Mouse (Mus musculus) left cerebral cortex, postnatal 4 days (tissue): ENCODE results near the gene Tinagl1. TPM values are rescaled to one million over a fixed set of nuclear protein-coding genes. Genes with fewer than 3 reads are reported as not detected.

ENCODE experiments used
- DNase-seq: peaks from one replicate; pipeline ENCODE4 v3.0.0-alpha.2; 2022
- intact Hi-C: fragments of 180-260 bp; cut with DNase I; formaldehyde crosslinking; loops from one replicate; pipeline ENCODE4 v1.15.1; 2025
- total RNA-seq, 2 experiments: library from RNA; stranded (reverse); gene quantifications; 2 replicates each; pipeline ENCODE4 v1.2.3; 2021

Gene Tinagl1
- 1 to 10 TPM; 1.6 to 2.5 TPM for total RNA-seq

- intact Hi-C loops = no loop called here
Observed at GRCm38 (mm10) chr4:130175072-130175711, at the start of gene Tinagl1. Tinagl1 (minus strand) TSS chr4:130175122.

GRCm38 (mm10) chr4:130224071-130224470, 49.1 kb upstream of the Tinagl1 start:
- intact Hi-C loops = no loop called here
- DNase-seq = no peak

More at GRCm38 (mm10) chr4:130175072-130175711, at the start of gene Tinagl1:
- no peak for DNase-seq

- DNase-seq = no peak
- intact Hi-C loops = no loop called here
Observed at GRCm38 (mm10) chr4:130222179-130222578, 47.3 kb upstream of the Tinagl1 start, which contains the start of gene Gm853. Gm853 (minus strand) TSS chr4:130222401.

- intact Hi-C loops = no loop called here
- DNase-seq = no peak
Observed at GRCm38 (mm10) chr4:130220176-130220575, 45.3 kb upstream of the Tinagl1 start.

DNA sequence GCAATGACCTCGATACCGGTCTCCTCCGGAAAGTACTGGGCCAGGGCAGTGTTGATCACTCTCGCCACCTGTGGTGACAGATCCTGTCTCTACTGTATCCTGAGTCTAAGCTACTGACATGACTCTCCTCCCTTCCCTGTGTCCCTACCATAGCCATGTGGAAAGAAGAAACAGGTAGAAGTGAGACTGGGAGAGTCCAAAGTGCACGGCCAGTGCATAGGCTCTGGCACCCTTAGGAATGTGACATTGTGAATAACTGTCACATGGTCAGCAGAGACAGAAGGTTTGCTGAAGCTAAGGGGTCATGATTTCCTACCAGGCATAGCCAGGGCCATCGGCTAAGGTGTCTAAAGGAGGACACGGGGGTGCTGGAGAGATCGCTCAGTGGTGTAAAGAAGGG, 40.5 kb upstream of the Tinagl1 start:
- no peak for DNase-seq
- intact Hi-C loops = no loop called here

GRCm38 (mm10) chr4:130213857-130214256, 38.9 kb upstream of the Tinagl1 start:
- intact Hi-C loops = no loop called here
- DNase-seq = no peak

- no peak for DNase-seq
- intact Hi-C loops = no loop called here
Observed at GRCm38 (mm10) chr4:130213197-130213596, 38.3 kb upstream of the Tinagl1 start.

GRCm38 (mm10) chr4:130212421-130212820, 37.5 kb upstream of the Tinagl1 start:
- DNase-seq = no peak
- intact Hi-C loops = no loop called here

DNA sequence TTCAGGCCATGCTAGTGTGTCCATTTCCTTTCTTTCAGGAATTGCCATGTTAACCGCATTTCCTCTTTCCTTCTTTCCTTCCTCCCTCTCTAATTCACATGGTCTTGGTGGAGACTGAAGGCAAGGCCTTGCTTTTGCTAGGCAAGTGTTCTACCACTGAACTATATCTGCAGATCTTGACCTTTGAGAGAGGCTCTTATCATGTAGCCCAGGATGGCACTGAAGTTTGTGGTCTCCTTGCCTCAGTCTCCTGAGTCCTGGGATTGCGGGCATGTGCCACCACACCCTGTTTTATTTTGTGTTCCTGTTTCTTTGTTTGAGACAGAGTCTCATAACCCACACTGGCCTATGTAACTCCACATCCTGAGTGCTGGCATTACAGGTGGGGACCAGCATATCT, 36.9 kb upstream of the Tinagl1 start:
- intact Hi-C loops = no loop called here
- DNase-seq = no peak

- DNase-seq = peak; percentile 90
- intact Hi-C loops = loop anchor here (5.0 to 10.0 kb wide), 3 partner anchors 48 to 414 kb away; no protein-coding TSS in a partner anchor
Observed at GRCm38 (mm10) chr4:130198694-130199670, 24.1 kb upstream of the Tinagl1 start.

DNA sequence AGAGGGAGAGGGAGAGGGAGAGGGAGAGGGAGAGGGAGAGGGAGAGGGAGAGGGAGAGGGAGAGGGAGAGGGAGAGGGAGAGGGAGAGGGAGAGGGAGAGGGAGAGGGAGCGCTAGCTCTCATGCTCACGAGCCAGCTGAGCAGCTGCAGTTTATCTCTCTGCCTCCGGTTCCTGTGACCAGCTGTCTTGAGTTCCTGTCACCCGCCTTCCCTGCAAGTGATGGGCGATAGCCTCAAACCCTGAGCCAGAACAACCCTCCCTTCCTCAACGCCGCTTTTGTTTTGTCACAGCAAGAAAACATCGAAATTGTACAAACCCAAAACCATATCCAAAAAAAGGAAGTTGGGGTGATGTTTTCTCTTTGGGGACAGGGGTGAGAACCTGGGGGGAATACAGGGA, 21.6 kb upstream of the Tinagl1 start:
- DNase-seq = no peak
- intact Hi-C loops = loop anchor here (5.0 to 10.0 kb wide), 3 partner anchors 51 to 412 kb away; no protein-coding TSS in a partner anchor

DNA sequence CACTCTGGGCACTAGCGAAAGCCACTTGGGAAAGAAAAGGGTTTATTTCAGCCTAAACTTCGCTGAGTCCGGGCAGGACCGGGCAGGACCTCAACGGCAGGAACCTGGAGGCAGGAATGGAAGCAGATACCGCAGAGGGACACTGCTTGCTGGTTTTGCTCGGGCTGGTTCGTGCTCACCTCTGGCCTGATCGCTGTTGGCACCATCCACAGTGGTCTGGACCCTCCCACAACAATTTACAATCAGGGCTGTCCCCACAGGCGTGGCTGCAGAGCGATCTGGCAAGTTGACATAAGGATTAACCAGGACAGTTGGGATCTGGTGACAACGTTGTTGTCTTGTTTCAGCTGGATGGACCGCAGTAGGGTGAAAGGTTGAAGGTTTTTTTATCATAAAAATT, 21.0 kb upstream of the Tinagl1 start:
- intact Hi-C loops = loop anchor here (5.0 to 10.0 kb wide), 3 partner anchors 51 to 411 kb away; no protein-coding TSS in a partner anchor
- DNase-seq = no peak

DNA sequence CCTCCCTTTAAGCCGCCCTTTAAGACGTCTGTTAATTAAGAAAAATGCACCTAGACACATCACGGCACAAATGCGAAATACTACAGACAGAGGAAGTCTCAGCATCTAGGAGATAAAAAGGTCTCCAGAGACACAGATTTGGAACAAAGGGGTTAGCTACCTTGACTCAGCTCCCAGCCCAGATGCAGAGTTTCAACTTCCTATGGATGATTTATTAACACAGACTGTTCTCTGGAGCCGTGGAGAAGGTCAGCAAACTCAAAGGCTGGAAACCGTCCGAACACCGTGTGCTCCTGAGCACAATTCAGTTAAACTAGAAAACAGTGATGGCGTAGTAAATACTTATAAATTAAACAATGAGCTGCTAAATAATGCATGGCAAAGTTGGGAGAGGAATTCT, 17.3 kb upstream of the Tinagl1 start:
- DNase-seq = no peak
- intact Hi-C loops = loop anchor here (10.0 kb wide), 1 partner anchor 407 kb away; no protein-coding TSS in a partner anchor

- intact Hi-C loops = loop anchor here (2.0 to 10.0 kb wide), 4 partner anchors 51 to 405 kb away; partner anchors contain the start of gene Hcrtr1
- DNase-seq = no peak
Observed at GRCm38 (mm10) chr4:130189606-130190005, 14.7 kb upstream of the Tinagl1 start.

- peak; percentile 86 for DNase-seq
- intact Hi-C loops = loop anchor here (2.0 to 5.0 kb wide), 3 partner anchors 50 to 232 kb away; partner anchors contain the start of gene Hcrtr1
Observed at GRCm38 (mm10) chr4:130188806-130189297, 13.9 kb upstream of the Tinagl1 start.

- intact Hi-C loops = loop anchor here (5.0 kb wide), 2 partner anchors 100 to 230 kb away; no protein-coding TSS in a partner anchor
- no peak for DNase-seq
Observed at GRCm38 (mm10) chr4:130186891-130187290, 12.0 kb upstream of the Tinagl1 start.

DNA sequence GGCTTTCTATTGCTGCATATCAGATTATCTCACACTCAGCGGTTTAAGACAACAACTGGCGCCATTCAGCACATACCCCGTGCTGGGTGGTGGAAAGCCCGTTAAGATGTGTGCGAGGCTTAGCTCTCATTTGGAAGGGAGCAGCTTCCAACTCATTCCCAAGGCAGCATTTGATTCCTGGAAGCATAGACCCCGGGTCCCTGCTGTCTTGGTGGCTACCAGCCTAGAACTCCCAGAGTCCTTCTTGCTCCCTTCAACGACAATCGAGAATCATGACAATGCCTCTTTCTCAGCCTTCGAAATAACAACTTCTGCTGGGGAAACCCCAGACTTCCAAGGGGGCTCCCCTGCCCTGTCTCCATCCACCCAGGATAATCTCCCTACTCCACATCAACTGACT, 11.5 kb upstream of the Tinagl1 start:
- intact Hi-C loops = loop anchor here (5.0 kb wide), 2 partner anchors 99 to 229 kb away; no protein-coding TSS in a partner anchor
- DNase-seq = no peak

DNA sequence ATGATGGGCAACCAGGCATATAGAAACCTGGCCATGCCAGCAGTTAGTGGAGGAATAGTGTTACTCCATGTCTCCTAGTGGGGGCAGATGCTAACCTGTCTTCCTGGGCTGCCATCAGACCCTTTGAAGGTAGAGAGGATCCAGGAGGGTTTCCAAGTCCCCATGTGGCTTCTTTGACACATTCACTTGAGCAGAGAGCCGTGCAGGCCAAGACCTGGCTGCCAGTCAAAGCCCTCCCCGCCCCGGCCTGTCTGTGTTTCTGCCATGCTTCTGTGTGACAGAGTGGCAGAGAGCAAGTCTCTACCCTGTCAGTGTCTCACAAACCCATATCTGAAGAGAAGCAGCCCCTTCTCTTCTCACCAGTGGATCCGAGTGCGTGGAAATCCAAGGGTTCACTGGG, 9.0 kb upstream of the Tinagl1 start:
- intact Hi-C loops = no loop called here
- peak; percentile 54 for DNase-seq

- no peak for DNase-seq
- intact Hi-C loops = no loop called here
Observed at GRCm38 (mm10) chr4:130183023-130183422, 8.1 kb upstream of the Tinagl1 start.

DNA sequence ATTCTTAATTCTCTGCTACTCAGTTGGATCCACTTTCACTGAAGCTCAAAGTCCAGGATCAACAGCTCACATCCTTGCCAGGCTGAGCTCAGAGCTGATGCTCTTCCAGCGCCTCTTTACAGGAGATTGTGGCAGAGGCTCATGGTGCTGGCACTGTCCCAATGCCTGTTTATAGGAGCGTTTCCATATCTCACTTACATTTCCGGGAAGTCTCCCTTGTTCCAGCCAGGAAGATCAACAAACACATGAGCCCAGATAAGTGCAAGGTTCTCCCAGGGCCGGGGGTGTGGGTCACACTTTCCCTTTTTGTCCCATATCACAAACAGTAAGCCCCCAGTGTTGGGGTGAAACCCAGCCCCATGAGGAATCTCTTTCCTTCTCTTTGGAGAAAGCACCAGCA, 7.0 kb upstream of the Tinagl1 start:
- intact Hi-C loops = no loop called here
- no peak for DNase-seq
